Mouse (Mus musculus) embryonic fibroblast, embryonic 13.5 days (primary cell): ENCODE data around the gene Tspan32.

Source experiments
- CTCF ChIP-seq: IDR thresholded peaks from 2 replicates; pipeline ENCODE4 v1.5.1; 2011; ENCODE audit warnings: mild to moderate bottlenecking, control low read depth, low read length, moderate library complexity, borderline replicate concordance; ENCODE audit not compliant: insufficient read depth
- POLR2A ChIP-seq: IDR thresholded peaks from 2 replicates; pipeline ENCODE4 v1.6.1; 2011; ENCODE audit warnings: low read depth, mild to moderate bottlenecking, control low read depth, low read length, moderate library complexity

DNA sequence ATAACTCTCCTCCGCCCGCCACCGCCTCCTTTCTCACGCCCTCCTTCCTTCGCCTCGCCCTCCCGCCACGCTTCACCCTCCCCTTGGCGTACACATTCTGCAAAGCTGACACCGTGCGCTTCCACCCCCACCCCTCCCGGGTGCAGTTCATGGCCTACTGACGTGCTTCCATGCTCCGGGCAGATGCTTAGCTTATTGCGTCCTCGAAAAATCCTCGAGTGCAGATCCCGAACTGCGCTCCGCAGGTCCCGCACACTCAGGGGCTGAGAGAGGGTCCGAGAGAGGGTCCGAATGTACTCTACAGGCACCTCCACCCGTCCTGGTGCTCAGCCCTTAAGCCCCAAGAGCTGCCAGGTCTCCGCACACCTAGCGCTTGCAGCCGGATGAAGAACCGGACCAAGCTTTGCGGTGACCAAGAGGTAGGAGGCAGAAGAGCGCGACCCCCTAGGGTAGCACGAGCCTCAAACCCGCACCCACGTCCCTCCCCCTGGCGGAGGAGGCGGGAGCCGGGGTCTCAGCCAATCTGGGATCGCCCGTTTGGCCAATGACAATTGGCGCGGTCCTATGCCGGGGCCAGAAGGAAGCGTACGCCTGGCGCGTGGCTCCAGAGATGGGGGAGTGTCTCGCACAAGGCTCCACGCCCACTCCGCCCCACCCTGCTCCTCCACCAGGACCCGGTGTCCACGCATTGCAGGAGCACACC lies 35.9 kb upstream of the Tspan32 start, which contains the start of gene Ascl2:
- TF ChIP-seq POLR2A (no peak), CTCF (no peak)
